Mouse (Mus musculus) intestine, postnatal 0 days (tissue): ENCODE measurements at regions not wholly inside any gene's neighbourhood (a gene's known extent, or its start where the extent isn't known, plus 50 kb on each side); places are given as distances from the start of the nearest gene placed in this dataset.

Experiments used
- ATAC-seq: fragments of 200-750 bp; cut with Nextera tagmentation; 2 replicates; pipeline ENCODE4 v1.8.0; 2017; ENCODE audit warnings: mild to moderate bottlenecking, moderate TSS enrichment, moderate library complexity
- H3K27ac ChIP-seq: fragments of 300-500 bp; sonication (generic); 2 replicates; pipeline ENCODE4 v1.5.1; 2014; ENCODE audit warnings: mild to moderate bottlenecking, low read depth, low read length, moderate library complexity
- H3K27me3 ChIP-seq: fragments of 300-500 bp; sonication (generic); replicated peaks from 2 replicates; pipeline ENCODE4 v1.6.1; 2014; ENCODE audit warnings: low read length, mixed read lengths; ENCODE audit not compliant: control insufficient read depth, insufficient read depth
- H3K36me3 ChIP-seq: fragments of 300-500 bp; sonication (generic); 2 replicates; pipeline ENCODE4 v1.6.1; 2014; ENCODE audit warnings: mild to moderate bottlenecking, moderate library complexity; ENCODE audit not compliant: control insufficient read depth, insufficient read depth
- H3K4me1 ChIP-seq: fragments of 300-500 bp; sonication (generic); replicated peaks from 2 replicates; pipeline ENCODE4 v1.6.1; 2014; ENCODE audit warnings: antibody characterized with exemption, low read length, mixed read lengths; ENCODE audit not compliant: control insufficient read depth, insufficient read depth
- H3K4me2 ChIP-seq: fragments of 300-500 bp; sonication (generic); replicated peaks from 2 replicates; pipeline ENCODE4 v1.6.1; 2014; ENCODE audit warnings: low read depth, mild to moderate bottlenecking, moderate library complexity
- H3K4me3 ChIP-seq: fragments of 300-500 bp; sonication (generic); 2 replicates; pipeline ENCODE4 v1.5.1; 2014; ENCODE audit warnings: low read depth, low read length
- H3K9ac ChIP-seq: fragments of 300-500 bp; sonication (generic); 2 replicates; pipeline ENCODE4 v1.6.1; 2014; ENCODE audit warnings: mild to moderate bottlenecking, low read depth, low read length
- H3K9me3 ChIP-seq: fragments of 300-500 bp; sonication (generic); 2 replicates; pipeline ENCODE4 v1.6.1; 2016; ENCODE audit warnings: mixed run types; ENCODE audit not compliant: control insufficient read depth
- CTCF ChIP-seq: sonication (generic); IDR thresholded peaks from 2 replicates; pipeline ENCODE4 v1.5.1; 2016; ENCODE audit warnings: low read depth, mild to moderate bottlenecking, control low read depth, antibody characterized with exemption, moderate library complexity
- WGBS: fragments of 180-500 bp; shearing (Covaris S2); extraction: QIAGEN DNeasy Blood & Tissue Kit; methylation state at CpG from one replicate; pipeline ENCODE4 v1.1.7; 2014; 5-methylcytosine and 5-hydroxymethylcytosine counted together

GRCm38 (mm10) chr12:118521770-118522169 is 220.5 kb upstream of the Sp4 start:
- Histone ChIP-seq H3K9ac (no peak overlapping the region), H3K27ac (no peak overlapping the region), H3K4me2 (no peak overlapping the region), H3K36me3 (no peaks in the 10 kb centered on the region), H3K9me3 (no peaks in the 10 kb centered on the region), H3K4me3 (no peak overlapping the region), H3K27me3 (no peaks in the 10 kb centered on the region), H3K4me1 (no peaks in the 10 kb centered on the region)
- WGBS = 78% methylated on average over 2 of the region's 2 CpGs
- no peak for TF ChIP-seq CTCF
- ATAC-seq = no peak

GRCm38 (mm10) chr12:118521329-118521728 is 220.1 kb upstream of the Sp4 start:
- H3K4me3 ChIP-seq = no peak overlapping the region
- no peak for ATAC-seq
- no peaks in the 10 kb centered on the region for H3K27me3 ChIP-seq
- H3K27ac ChIP-seq = no peak overlapping the region
- TF ChIP-seq CTCF = no peak
- H3K4me1 ChIP-seq = no peaks in the 10 kb centered on the region
- H3K4me2 ChIP-seq = no peak overlapping the region
- H3K9me3 ChIP-seq = no peaks in the 10 kb centered on the region
- no peaks in the 10 kb centered on the region for H3K36me3 ChIP-seq
- WGBS = 91% methylated on average over 1 of the region's 1 CpGs
- no peak overlapping the region for H3K9ac ChIP-seq

GRCm38 (mm10) chr12:118519801-118520327 is 218.6 kb upstream of the Sp4 start:
- Histone ChIP-seq H3K4me3 (no peak overlapping the region), H3K9me3 (no peaks in the 10 kb centered on the region), H3K27ac (no peak overlapping the region), H3K9ac (no peak overlapping the region), H3K4me1 (no peaks in the 10 kb centered on the region), H3K27me3 (no peaks in the 10 kb centered on the region), H3K4me2 (no peak overlapping the region), H3K36me3 (no peaks in the 10 kb centered on the region)
- ATAC-seq = no peak
- WGBS = 61% methylated on average over 10 of the region's 10 CpGs
- no peak for TF ChIP-seq CTCF

GRCm38 (mm10) chr12:118510989-118511388 is 209.7 kb upstream of the Sp4 start:
- WGBS = 41% methylated on average over 4 of the region's 4 CpGs
- Histone ChIP-seq H3K9ac (no peak overlapping the region), H3K27ac (no peak overlapping the region), H3K4me3 (no peak overlapping the region), H3K4me1 (no peaks in the 10 kb centered on the region), H3K27me3 (no peaks in the 10 kb centered on the region), H3K36me3 (no peaks in the 10 kb centered on the region), H3K9me3 (no peaks in the 10 kb centered on the region), H3K4me2 (no peak overlapping the region)
- no peak for ATAC-seq
- TF ChIP-seq CTCF = no peak

GRCm38 (mm10) chr12:118508972-118509917 is 208.0 kb upstream of the Sp4 start:
- H3K9me3 ChIP-seq = no peaks in the 10 kb centered on the region
- H3K4me1 ChIP-seq = no peaks in the 10 kb centered on the region
- no peaks in the 10 kb centered on the region for H3K36me3 ChIP-seq
- WGBS = 65% methylated on average over 8 of the region's 8 CpGs
- H3K4me3 ChIP-seq = no peak overlapping the region
- no peak overlapping the region for H3K9ac ChIP-seq
- no peak overlapping the region for H3K4me2 ChIP-seq
- H3K27me3 ChIP-seq = no peaks in the 10 kb centered on the region
- no peak overlapping the region for H3K27ac ChIP-seq
- TF ChIP-seq CTCF = no peak
- peak; percentile 89 for ATAC-seq

- no peak for ATAC-seq
- H3K9me3 ChIP-seq = no peaks in the 10 kb centered on the region
- no peak overlapping the region for H3K4me3 ChIP-seq
- no peaks in the 10 kb centered on the region for H3K36me3 ChIP-seq
- no peaks in the 10 kb centered on the region for H3K27me3 ChIP-seq
- H3K4me2 ChIP-seq = no peak overlapping the region
- H3K4me1 ChIP-seq = no peaks in the 10 kb centered on the region
- H3K27ac ChIP-seq = no peak overlapping the region
- no peak for TF ChIP-seq CTCF
- H3K9ac ChIP-seq = no peak overlapping the region
- WGBS = 21% methylated on average over 5 of the region's 5 CpGs
These were observed 199.2 kb upstream of the Sp4 start for GRCm38 (mm10) chr12:118500392-118500791.
